Mouse (Mus musculus) heart, adult 2 months (tissue): ENCODE measurements around the gene Bsnd.

Experiments
- EP300 ChIP-seq: fragments of 200-500 bp; IDR thresholded peaks from 2 replicates; pipeline ENCODE4 v1.6.1; 2011; ENCODE audit warnings: low read depth, low read length, control low read depth; ENCODE audit not compliant: insufficient read depth
- POLR2A ChIP-seq: fragments of 200-500 bp; IDR thresholded peaks from 2 replicates; pipeline ENCODE4 v1.6.1; 2011; ENCODE audit warnings: mild to moderate bottlenecking, low read depth, low read length, control low read depth; ENCODE audit not compliant: insufficient read depth

DNA sequence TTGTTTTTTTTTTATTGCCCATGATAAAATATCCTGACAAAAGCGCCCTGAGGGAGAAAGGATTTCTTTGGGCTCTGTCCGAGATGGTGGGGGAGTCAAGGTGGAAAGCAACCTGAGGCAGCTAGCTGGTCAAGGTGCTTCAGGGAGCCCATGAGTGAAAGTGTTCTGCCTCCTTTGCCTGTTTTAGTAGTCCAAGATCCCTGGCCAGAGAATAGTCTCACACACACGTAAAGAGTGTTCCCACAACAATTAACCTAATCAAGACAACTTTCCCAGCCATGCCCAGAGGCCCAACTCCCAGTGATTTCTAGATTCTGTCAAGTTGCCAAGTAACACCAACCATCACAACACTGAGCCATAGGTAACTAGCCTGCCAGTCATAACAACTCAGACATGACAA lies 30.5 kb upstream of the Bsnd start:
- TF ChIP-seq EP300 (no peak), POLR2A (no peak)
